In genomic region chr11:102652844-102653243, GRCm38 (mm10) we compare ENCODE assay signal across 13 mouse cellular contexts. TPM values are rescaled to one million over a fixed set of nuclear protein-coding genes. Genes with fewer than 3 reads are reported as not detected.
DNase-seq lines count a peak whose midpoint lies in the region; ATAC-seq and TF ChIP-seq lines count a peak whose summit lies in the region.
"Had no signal": no experiment of that assay in that cellular context is flagged by ENCODE, and none has a peak within 500 bp of the region (broad histone marks: within the 10 kb centered on the region; RNA-seq: fewer than 3 reads in every experiment).

No protein-coding gene starts in this region.

- DNase-seq in forebrain, embryonic 14.5 days (ENCODE audit: low spot score): peak; percentile 39
- DNase-seq in left cerebral cortex, adult 2 months (ENCODE audit: extremely low spot score in 1 of 2, low spot score in 2 of 2): no peak
- no peak for DNase-seq in left cerebral cortex, adult 11 months (ENCODE audit: low spot score)
- DNase-seq in induced T-regulatory cell, adult 2 months (ENCODE audit: low read depth): peak; percentile 45
- DNase-seq in adrenal gland, postnatal 14 days: no peak
- DNase-seq: lung, postnatal 10 days had no signal

- H3K4me3 ChIP-seq in forebrain, embryonic 14.5 days (ENCODE audit: low read depth, low read length): no peak overlapping the region
- H3K4me3 ChIP-seq in forebrain, embryonic 16.5 days (replicated peaks; ENCODE audit: low read length): no peak overlapping the region
- H3K4me3 ChIP-seq in left cerebral cortex, adult 2 months: no peak overlapping the region
- no peak overlapping the region for H3K4me3 ChIP-seq in ES-Bruce4 (ENCODE audit: low read depth, low read length)
- H3K4me3 ChIP-seq: erythroblast, embryonic 14.5 days; heart, embryonic 13.5 days; neural tube, embryonic 13.5 days had no signal

- no peak overlapping the region for H3K9ac ChIP-seq in forebrain, embryonic 14.5 days (ENCODE audit: low read length)
- no peak overlapping the region for H3K9ac ChIP-seq in forebrain, embryonic 16.5 days (replicated peaks; ENCODE audit: low read depth, low read length)
- H3K9ac ChIP-seq in ES-Bruce4 (ENCODE audit: low read depth, poor library complexity, severe bottlenecking): no peak overlapping the region
- H3K9ac ChIP-seq: heart, embryonic 13.5 days; neural tube, embryonic 13.5 days had no signal

- ATAC-seq in forebrain, embryonic 14.5 days: no peak
- ATAC-seq in forebrain, embryonic 16.5 days: no peak
- ATAC-seq in megakaryocyte-erythroid progenitor cell, adult 5-6 weeks (replicated peaks; ENCODE audit: low FRiP score, low TSS enrichment, poor library complexity, severe bottlenecking): no peak

- no peaks in the 10 kb centered on the region for H3K27me3 ChIP-seq in forebrain, embryonic 14.5 days (replicated peaks; ENCODE audit: control insufficient read depth, insufficient read depth, low read length)
- H3K27me3 ChIP-seq in forebrain, embryonic 16.5 days (replicated peaks; ENCODE audit: control insufficient read depth, insufficient read depth, low read length): no peaks in the 10 kb centered on the region
- H3K27me3 ChIP-seq in ES-Bruce4 (ENCODE audit: control insufficient read depth, insufficient read depth, low read length, poor library complexity, severe bottlenecking): no peaks in the 10 kb centered on the region
- H3K27me3 ChIP-seq: heart, embryonic 13.5 days; neural tube, embryonic 13.5 days had no signal

- H3K27ac ChIP-seq in forebrain, embryonic 14.5 days (ENCODE audit: low read depth, low read length): no peak overlapping the region
- no peak overlapping the region for H3K27ac ChIP-seq in forebrain, embryonic 16.5 days (ENCODE audit: low read length)
- H3K27ac ChIP-seq in left cerebral cortex, adult 2 months: no peak overlapping the region
- H3K27ac ChIP-seq in ES-Bruce4 (ENCODE audit: insufficient read depth, low read length): no peak overlapping the region
- H3K27ac ChIP-seq: heart, embryonic 13.5 days; neural tube, embryonic 13.5 days had no signal

- H3K4me2 ChIP-seq in forebrain, embryonic 14.5 days (ENCODE audit: low read length): no peak overlapping the region
- no peak overlapping the region for H3K4me2 ChIP-seq in forebrain, embryonic 16.5 days (ENCODE audit: low read length)
- H3K4me2 ChIP-seq: heart, embryonic 13.5 days; neural tube, embryonic 13.5 days had no signal

- no peaks in the 10 kb centered on the region for H3K9me3 ChIP-seq in forebrain, embryonic 14.5 days (replicated peaks; ENCODE audit: control insufficient read depth, low read length)
- H3K9me3 ChIP-seq in forebrain, embryonic 16.5 days (ENCODE audit: control insufficient read depth, low read length): no peaks in the 10 kb centered on the region
- H3K9me3 ChIP-seq in ES-Bruce4 (replicated peaks; ENCODE audit: control insufficient read depth, insufficient read depth, low read length, poor library complexity, severe bottlenecking): no peaks in the 10 kb centered on the region
- H3K9me3 ChIP-seq: heart, embryonic 13.5 days; neural tube, embryonic 13.5 days had no signal

- H3K4me1 ChIP-seq in forebrain, embryonic 14.5 days (ENCODE audit: control insufficient read depth, insufficient read depth, low read length): no peaks in the 10 kb centered on the region
- no peaks in the 10 kb centered on the region for H3K4me1 ChIP-seq in forebrain, embryonic 16.5 days (replicated peaks; ENCODE audit: control insufficient read depth, insufficient read depth, low read length)
- H3K4me1 ChIP-seq in ES-Bruce4 (ENCODE audit: control insufficient read depth, insufficient read depth, low read length): no peaks in the 10 kb centered on the region
- H3K4me1 ChIP-seq: neural tube, embryonic 13.5 days had no signal

- TF ChIP-seq EP300 in ES-Bruce4 (IDR thresholded peaks at IDR 0.05; ENCODE audit: insufficient read depth, low read depth, low read length): no peak

- intact Hi-C loops in left cerebral cortex, adult 2 months (cut with DNase I): no loop called here

- H3K36me3 ChIP-seq in forebrain, embryonic 14.5 days (ENCODE audit: control insufficient read depth, insufficient read depth, low read length): no peaks in the 10 kb centered on the region
- H3K36me3 ChIP-seq in forebrain, embryonic 16.5 days (ENCODE audit: control insufficient read depth, insufficient read depth): no peaks in the 10 kb centered on the region
- H3K36me3 ChIP-seq in ES-Bruce4 (ENCODE audit: control insufficient read depth, insufficient read depth, low read length, poor library complexity, severe bottlenecking): no peaks in the 10 kb centered on the region
- H3K36me3 ChIP-seq: heart, embryonic 13.5 days; neural tube, embryonic 13.5 days had no signal

- peak; percentile 27 for TF ChIP-seq CTCF in left cerebral cortex, adult 2 months (IDR thresholded peaks at IDR 0.05)
- peak; percentile 33 for TF ChIP-seq CTCF in ES-Bruce4 (IDR thresholded peaks at IDR 0.05; ENCODE audit: low read depth, low read length)

- TF ChIP-seq POLR2A in ES-Bruce4 (IDR thresholded peaks at IDR 0.05; ENCODE audit: insufficient read depth, low read length): no peak

- 70% methylated on average over 3 of the region's 3 CpGs for WGBS in forebrain, embryonic 14.5 days
- WGBS in forebrain, embryonic 16.5 days: 78% methylated on average over 3 of the region's 3 CpGs

RNA-seq across cellular contexts. Expression of gene Meioc, which starts 10.7 kb away (rescaled TPM):
- polyA plus RNA-seq in forebrain, embryonic 14.5 days (2014; fragmentation: Nextera tagmentation; extraction: Ambion mirVana): 0.09 and 0.14 TPM in 2 replicates
- 0.09 TPM in 1 of 2 replicates, not detected in the other for polyA plus RNA-seq in forebrain, embryonic 16.5 days (2015; fragmentation: Nextera tagmentation; extraction: Ambion mirVana)
- not detected for total RNA-seq in left cerebral cortex, adult 2 months (2021)
- polyA plus RNA-seq in ES-Bruce4 (2011; ENCODE audit: insufficient read depth, insufficient read length, low read depth, missing spikeins): 8.8 and 9.4 TPM in 2 replicates
- total RNA-seq in adrenal gland, postnatal 14 days (2021): not detected in 2 replicates
- total RNA-seq in megakaryocyte-erythroid progenitor cell, adult 5-6 weeks (2014; fragmentation: Nextera tagmentation): not detected in 2 replicates
- total RNA-seq in megakaryocyte-erythroid progenitor cell, adult 5-6 weeks (2017): not detected in 2 replicates
- total RNA-seq: layer of hippocampus, postnatal 10 days had no signal
- polyA plus RNA-seq: erythroblast, embryonic 14.5 days had no signal

RNA-seq across cellular contexts. Expression of gene Ccdc43, which starts 44.7 kb away (rescaled TPM):
- 39.4 and 42.6 TPM in 2 replicates for polyA plus RNA-seq in forebrain, embryonic 14.5 days (2014; fragmentation: Nextera tagmentation; extraction: Ambion mirVana)
- 46.8 and 51.2 TPM in 2 replicates for polyA plus RNA-seq in forebrain, embryonic 16.5 days (2015; fragmentation: Nextera tagmentation; extraction: Ambion mirVana)
- total RNA-seq in left cerebral cortex, adult 2 months (2021): 10 to 100 TPM; 24.6 to 34.5 TPM
- 53.9 and 62.0 TPM in 2 replicates for polyA plus RNA-seq in ES-Bruce4 (2011; ENCODE audit: insufficient read depth, insufficient read length, low read depth, missing spikeins)
- 23.2 and 23.6 TPM in 2 replicates for total RNA-seq in adrenal gland, postnatal 14 days (2021)
- 20.5 and 21.0 TPM in 2 replicates for total RNA-seq in megakaryocyte-erythroid progenitor cell, adult 5-6 weeks (2014; fragmentation: Nextera tagmentation)
- total RNA-seq in megakaryocyte-erythroid progenitor cell, adult 5-6 weeks (2017): 38.7 and 42.4 TPM in 2 replicates

RNA-seq across cellular contexts. Expression of gene Fzd2, which starts 48.6 kb away (rescaled TPM):
- polyA plus RNA-seq in forebrain, embryonic 14.5 days (2014; fragmentation: Nextera tagmentation; extraction: Ambion mirVana): 18.6 and 19.2 TPM in 2 replicates
- 12.0 and 13.5 TPM in 2 replicates for polyA plus RNA-seq in forebrain, embryonic 16.5 days (2015; fragmentation: Nextera tagmentation; extraction: Ambion mirVana)
- total RNA-seq in left cerebral cortex, adult 2 months (2021): 10 to 100 TPM; 10.9 to 11.7 TPM
- polyA plus RNA-seq in ES-Bruce4 (2011; ENCODE audit: insufficient read depth, insufficient read length, low read depth, missing spikeins): 30.3 and 36.1 TPM in 2 replicates
- 4.0 and 4.4 TPM in 2 replicates for total RNA-seq in adrenal gland, postnatal 14 days (2021)
- total RNA-seq in megakaryocyte-erythroid progenitor cell, adult 5-6 weeks (2014; fragmentation: Nextera tagmentation): not detected in 2 replicates
- total RNA-seq in megakaryocyte-erythroid progenitor cell, adult 5-6 weeks (2017): not detected in 2 replicates
- polyA plus RNA-seq: erythroblast, embryonic 14.5 days had no signal

Comparison
In these comparisons a context has a peak if more than half of its experiments do, and no peak if none do; other contexts are left out.
1. DNase-seq: peak in forebrain, embryonic 14.5 days (single experiment) and induced T-regulatory cell, adult 2 months (single experiment); none in left cerebral cortex, adult 2 months (0 of 2), left cerebral cortex, adult 11 months (single experiment) and adrenal gland, postnatal 14 days (single experiment).